Mouse (Mus musculus) G1E (cell line): ENCODE data around the gene Adamts10.

ENCODE experiments used
- CTCF ChIP-seq: IDR thresholded peaks from 2 replicates; pipeline ENCODE4 v1.5.1; 2012; ENCODE audit warnings: low read depth, low read length, inconsistent platforms, mixed read lengths
- GATA1 ChIP-seq: IDR thresholded peaks from 2 replicates; pipeline ENCODE4 v1.6.1; 2012; ENCODE audit warnings: borderline replicate concordance, low read length, inconsistent platforms, mixed read lengths
- POLR2AphosphoS5 ChIP-seq: IDR thresholded peaks from 2 replicates; pipeline ENCODE4 v1.6.1; 2012; ENCODE audit warnings: low read depth, low read length, inconsistent platforms; ENCODE audit not compliant: insufficient replicate concordance

DNA sequence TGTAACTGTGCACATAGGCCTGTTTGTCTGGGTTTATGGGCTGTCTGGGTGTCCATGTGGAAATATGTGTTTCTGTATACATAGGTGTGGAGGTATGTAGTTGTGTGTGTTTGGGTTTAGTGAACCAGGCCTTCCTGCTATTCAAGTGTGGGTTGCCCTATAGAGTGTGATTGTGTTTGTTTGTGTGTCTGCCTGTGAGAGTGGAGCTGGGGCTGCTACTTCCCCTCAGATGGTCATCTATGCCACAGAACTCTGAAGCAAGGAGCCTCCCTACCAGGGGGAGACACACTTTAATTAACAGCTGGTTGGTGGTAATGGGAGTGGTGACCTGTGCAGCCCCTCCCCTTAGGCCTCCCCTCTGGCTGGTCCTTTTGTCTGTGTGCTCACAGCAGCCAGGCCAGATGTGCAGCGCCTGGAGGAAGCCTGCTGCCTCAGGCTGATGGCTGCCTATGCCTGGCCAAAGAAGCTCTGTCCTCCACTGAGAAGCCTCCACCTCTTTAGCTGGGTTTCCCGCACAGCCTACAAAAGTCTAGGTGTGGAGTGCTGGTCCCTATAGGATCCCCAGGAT lies 886 bp downstream of the Adamts10 start:
- TF ChIP-seq CTCF (no peak), GATA1 (no peak), POLR2AphosphoS5 (no peak)
